Mouse (Mus musculus) midbrain, postnatal 0 days (tissue): ENCODE data around the gene Cmtm6. TPM values are rescaled to one million over a fixed set of nuclear protein-coding genes. Genes with fewer than 3 reads are reported as not detected.

Experiments
- ATAC-seq: fragments of 200-750 bp; cut with Nextera tagmentation; 2 replicates; pipeline ENCODE4 v1.8.0; 2017; ENCODE audit warnings: moderate number of reproducible peaks, mild to moderate bottlenecking, moderate TSS enrichment, moderate library complexity; ENCODE audit not compliant: low FRiP score
- DNase-seq: peaks from one replicate; pipeline ENCODE4 v3.0.0-alpha.2; 2015; ENCODE audit warnings: low spot score
- H3K27ac ChIP-seq: fragments of 300-500 bp; sonication (generic); 2 replicates; pipeline ENCODE4 v1.5.1; 2014; ENCODE audit warnings: low read depth, mild to moderate bottlenecking, low read length, mixed read lengths
- H3K27me3 ChIP-seq: fragments of 300-500 bp; sonication (generic); 2 replicates; pipeline ENCODE4 v1.6.1; 2014; ENCODE audit warnings: low read length, control low read depth, mixed read lengths; ENCODE audit not compliant: insufficient read depth
- H3K36me3 ChIP-seq: fragments of 300-500 bp; sonication (generic); 2 replicates; pipeline ENCODE4 v1.6.1; 2014; ENCODE audit warnings: low read length, control low read depth, mixed read lengths; ENCODE audit not compliant: insufficient read depth
- H3K4me1 ChIP-seq: fragments of 300-500 bp; sonication (generic); 2 replicates; pipeline ENCODE4 v1.6.1; 2014; ENCODE audit warnings: mild to moderate bottlenecking, control low read depth, antibody characterized with exemption, low read length, mixed read lengths; ENCODE audit not compliant: insufficient read depth
- H3K4me2 ChIP-seq: fragments of 300-500 bp; sonication (generic); 2 replicates; pipeline ENCODE4 v1.6.1; 2014; ENCODE audit warnings: low read depth, mild to moderate bottlenecking, low read length, mixed read lengths; ENCODE audit not compliant: poor library complexity, severe bottlenecking
- H3K4me3 ChIP-seq: fragments of 300-500 bp; sonication (generic); 2 replicates; pipeline ENCODE4 v1.5.1; 2014; ENCODE audit warnings: low read depth, mild to moderate bottlenecking, low read length, moderate library complexity
- H3K9ac ChIP-seq: fragments of 300-500 bp; sonication (generic); replicated peaks from 2 replicates; pipeline ENCODE4 v1.6.1; 2014; ENCODE audit warnings: mild to moderate bottlenecking, low read length, moderate library complexity, mixed read lengths; ENCODE audit not compliant: poor library complexity, severe bottlenecking
- H3K9me3 ChIP-seq: fragments of 300-500 bp; sonication (generic); 2 replicates; pipeline ENCODE4 v1.6.1; 2016; ENCODE audit warnings: low read length, control low read depth
- CTCF ChIP-seq: IDR thresholded peaks from 2 replicates; pipeline ENCODE4 v1.5.1; 2016; ENCODE audit warnings: antibody characterized with exemption, mild to moderate bottlenecking
- WGBS: fragments of 180-500 bp; shearing (Covaris S2); extraction: QIAGEN DNeasy Blood & Tissue Kit; methylation state at CpG from one replicate; pipeline ENCODE4 v1.1.7; 2014; 5-methylcytosine and 5-hydroxymethylcytosine counted together
- polyA plus RNA-seq: library from polyadenylated mRNA; unstranded; fragments of >200 nt; fragmentation: Nextera tagmentation; extraction: Ambion mirVana; gene quantifications from 2 replicates; pipeline ENCODE4 v1.2.1, GENCODE M21; 2015
- total RNA-seq: library from RNA; depleted of rRNA; stranded (reverse); fragments of >200 nt; gene quantifications from 2 replicates; pipeline ENCODE4 v1.2.3, GENCODE M21; 2014

Cmtm6 gene
- total and polyA plus RNA-seq, 2 experiments from 2014 or later = 19.2 to 19.3 TPM

DNA sequence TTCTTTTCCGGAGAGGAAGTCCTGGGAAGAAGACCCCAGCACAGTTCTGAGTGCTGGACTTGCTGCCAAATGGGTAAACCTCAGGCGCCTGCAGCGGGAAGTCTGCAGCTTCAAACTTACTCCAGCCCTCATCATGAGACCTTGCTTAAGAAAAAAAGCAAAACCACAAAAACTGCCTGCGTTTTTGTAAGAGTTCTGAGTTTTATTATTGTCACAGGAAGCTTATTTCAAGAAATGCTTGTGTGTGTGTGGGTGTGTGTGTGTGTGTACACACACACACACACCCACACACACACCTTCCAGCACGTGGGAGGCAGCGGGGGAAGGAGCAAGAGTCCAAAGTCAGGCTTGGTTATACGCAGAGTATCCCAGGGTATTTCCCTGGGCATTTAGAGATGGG is 27.4 kb downstream of the Cmtm6 start:
- no peak for ATAC-seq
- WGBS = 85% methylated on average over 7 of the region's 7 CpGs
- no peaks in the 10 kb centered on the region for H3K9me3 ChIP-seq
- H3K27ac ChIP-seq = no peak overlapping the region
- H3K4me1 ChIP-seq = no peaks in the 10 kb centered on the region
- TF ChIP-seq CTCF = no peak
- no peak overlapping the region for H3K4me3 ChIP-seq
- no peak overlapping the region for H3K9ac ChIP-seq
- no peaks in the 10 kb centered on the region for H3K36me3 ChIP-seq
- no peak for DNase-seq
- no peak overlapping the region for H3K4me2 ChIP-seq
- H3K27me3 ChIP-seq = no peaks in the 10 kb centered on the region

DNA sequence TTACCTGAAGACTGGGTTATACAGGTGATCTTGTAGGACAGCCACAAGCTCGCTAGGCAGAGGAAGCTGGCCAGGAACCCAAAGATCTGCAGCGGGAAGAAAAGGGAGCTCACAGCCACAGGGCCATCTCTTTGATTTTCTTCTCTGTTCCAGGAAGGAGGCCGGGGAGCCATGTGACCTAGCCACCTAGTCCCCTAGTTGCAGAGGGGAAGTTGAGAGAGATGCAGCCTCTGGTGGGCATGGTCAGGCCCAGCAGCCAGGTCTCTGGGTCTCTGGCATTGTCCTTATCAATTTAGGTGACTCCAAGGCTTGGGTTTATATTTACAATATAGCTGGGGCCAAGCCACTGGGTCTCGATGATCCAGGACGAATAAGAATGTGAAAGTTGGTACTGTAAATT is 27.9 kb downstream of the Cmtm6 start:
- DNase-seq (no peak), ATAC-seq (no peak)
- no peaks in the 10 kb centered on the region for H3K9me3 ChIP-seq
- TF ChIP-seq CTCF = no peak
- no peaks in the 10 kb centered on the region for H3K36me3 ChIP-seq
- 88% methylated on average over 5 of the region's 5 CpGs for WGBS
- H3K27ac ChIP-seq = no peak overlapping the region
- no peaks in the 10 kb centered on the region for H3K27me3 ChIP-seq
- no peaks in the 10 kb centered on the region for H3K4me1 ChIP-seq
- no peak overlapping the region for H3K9ac ChIP-seq
- no peak overlapping the region for H3K4me2 ChIP-seq
- no peak overlapping the region for H3K4me3 ChIP-seq

DNA sequence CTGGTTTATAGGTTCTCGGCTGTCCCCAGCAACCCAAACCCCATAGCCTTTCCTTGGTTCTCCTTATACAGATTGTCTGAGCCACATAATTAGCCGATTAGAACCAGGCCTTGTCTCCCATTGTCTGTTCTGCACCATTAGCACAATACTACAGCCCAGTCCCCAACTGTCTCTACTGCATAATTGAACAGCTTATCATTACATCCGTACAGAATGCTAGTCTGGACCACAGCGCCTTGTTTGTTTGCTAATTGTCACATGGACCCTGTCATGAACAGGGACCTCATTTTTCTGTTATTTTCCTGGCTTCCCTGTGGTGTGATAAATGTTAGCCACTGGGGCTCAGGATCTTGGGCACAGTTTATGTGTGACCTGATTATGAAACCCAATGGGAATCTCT is 29.0 kb downstream of the Cmtm6 start:
- no peaks in the 10 kb centered on the region for H3K27me3 ChIP-seq
- H3K9ac ChIP-seq = no peak overlapping the region
- no peak for TF ChIP-seq CTCF
- no peaks in the 10 kb centered on the region for H3K4me1 ChIP-seq
- H3K9me3 ChIP-seq = no peaks in the 10 kb centered on the region
- 70% methylated on average over 4 of the region's 4 CpGs for WGBS
- no peak for ATAC-seq
- no peak overlapping the region for H3K4me3 ChIP-seq
- H3K4me2 ChIP-seq = no peak overlapping the region
- DNase-seq = no peak
- H3K27ac ChIP-seq = no peak overlapping the region
- H3K36me3 ChIP-seq = no peaks in the 10 kb centered on the region

DNA sequence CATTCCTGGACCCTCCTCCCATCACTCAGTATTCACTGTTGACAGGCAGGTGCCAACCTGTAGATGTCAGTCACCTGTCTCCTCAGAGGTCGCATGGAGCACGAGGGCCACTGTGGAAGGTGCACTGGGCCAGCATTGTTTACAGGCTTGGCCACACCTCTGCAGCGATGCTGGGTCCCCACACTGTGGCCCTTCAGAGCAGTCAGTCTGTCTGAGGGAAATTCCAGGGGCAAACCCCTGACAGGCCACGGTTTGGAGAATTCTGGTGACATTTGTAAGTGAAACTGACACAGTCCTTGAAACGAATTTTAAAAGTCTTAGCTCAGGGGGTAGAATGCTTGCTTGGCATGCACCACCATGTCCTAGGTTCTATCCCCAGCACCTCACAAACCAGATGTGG is 29.4 kb downstream of the Cmtm6 start:
- Histone ChIP-seq H3K36me3 (no peaks in the 10 kb centered on the region), H3K4me2 (no peak overlapping the region), H3K27ac (no peak overlapping the region), H3K4me1 (no peaks in the 10 kb centered on the region), H3K4me3 (no peak overlapping the region), H3K27me3 (no peaks in the 10 kb centered on the region), H3K9me3 (no peaks in the 10 kb centered on the region), H3K9ac (no peak overlapping the region)
- 85% methylated on average over 5 of the region's 5 CpGs for WGBS
- TF ChIP-seq CTCF = no peak
- DNase-seq (no peak), ATAC-seq (no peak)

DNA sequence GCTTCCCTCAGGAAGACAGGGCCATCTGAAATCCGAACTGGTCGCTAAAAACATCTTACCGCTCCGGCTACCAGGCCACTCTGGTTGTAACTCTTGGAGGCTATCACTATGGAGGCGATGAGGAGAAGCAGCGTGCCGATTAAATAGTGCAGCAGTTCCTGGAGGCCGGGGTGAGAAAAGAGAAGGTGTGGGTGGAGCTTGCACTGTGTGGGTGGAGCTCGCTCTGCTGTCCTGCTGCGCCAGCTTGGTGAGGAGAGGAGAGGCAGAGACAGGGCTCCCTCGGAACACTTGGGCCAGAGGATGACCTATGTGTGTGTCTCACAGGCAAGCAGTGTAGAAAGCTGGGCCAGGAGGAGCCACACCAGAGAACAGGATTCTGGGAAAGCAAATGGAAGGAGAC is 30.9 kb downstream of the Cmtm6 start:
- WGBS = 83% methylated on average over 11 of the region's 11 CpGs
- H3K4me2 ChIP-seq = no peak overlapping the region
- no peak for DNase-seq
- no peak overlapping the region for H3K9ac ChIP-seq
- H3K4me1 ChIP-seq = no peaks in the 10 kb centered on the region
- H3K9me3 ChIP-seq = no peaks in the 10 kb centered on the region
- no peaks in the 10 kb centered on the region for H3K27me3 ChIP-seq
- ATAC-seq = no peak
- no peak for TF ChIP-seq CTCF
- no peak overlapping the region for H3K4me3 ChIP-seq
- H3K27ac ChIP-seq = no peak overlapping the region
- H3K36me3 ChIP-seq = no peaks in the 10 kb centered on the region

DNA sequence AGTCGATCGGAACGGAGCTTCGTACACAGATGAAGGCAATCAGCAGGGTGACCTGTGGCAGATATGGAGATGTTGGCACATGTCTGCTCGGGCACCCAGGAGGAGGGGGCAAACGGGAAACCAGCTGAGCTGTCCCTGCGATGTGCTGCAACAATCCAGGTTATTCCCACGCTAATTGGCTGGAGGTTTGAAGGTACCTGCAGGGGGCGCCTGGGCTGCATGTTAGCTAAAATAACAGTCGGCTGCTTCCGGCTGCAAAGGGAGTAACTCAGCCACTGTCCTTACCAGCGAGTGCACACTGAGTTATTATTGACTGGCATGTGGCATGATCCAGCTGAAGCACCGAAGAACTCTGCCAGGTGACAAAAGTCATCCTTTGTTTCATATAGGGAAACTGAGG is 32.4 kb downstream of the Cmtm6 start:
- Histone ChIP-seq H3K4me3 (no peak overlapping the region), H3K4me2 (no peak overlapping the region), H3K36me3 (no peaks in the 10 kb centered on the region), H3K9me3 (no peaks in the 10 kb centered on the region), H3K27ac (no peak overlapping the region), H3K9ac (no peak overlapping the region), H3K27me3 (no peaks in the 10 kb centered on the region), H3K4me1 (no peaks in the 10 kb centered on the region)
- peak; percentile 62 for DNase-seq
- 62% methylated on average over 13 of the region's 13 CpGs for WGBS
- no peak for ATAC-seq
- TF ChIP-seq CTCF = peak; percentile 66
